Mouse (Mus musculus) liver, embryonic 18 days (tissue): ENCODE data around the gene Gm20855. TPM values are rescaled to one million over a fixed set of nuclear protein-coding genes. Genes with fewer than 3 reads are reported as not detected.

Experiments used
- polyA plus RNA-seq: library from polyadenylated mRNA; depleted of rRNA; stranded (reverse); fragments of >200 nt; gene quantifications from 2 replicates; pipeline ENCODE4 v1.2.3, GENCODE M21; 2012; rRNA removed

Gene Gm20855
- polyA plus RNA-seq = not detected in 2 replicates

GRCm38 (mm10) chrY:35131733-35132132 lies at the start of gene Gm20855:
Gm20855 (minus strand) TSS chrY:35131833.

